Mouse (Mus musculus) heart, postnatal 10 days (tissue): ENCODE results near the gene Ephb2. TPM values are rescaled to one million over a fixed set of nuclear protein-coding genes. Genes with fewer than 3 reads are reported as not detected.

Experiments
- DNase-seq, 2 experiments: peaks; one replicate each; pipeline ENCODE4 v3.0.0; 2021
- intact Hi-C: fragments of 180-260 bp; cut with DNase I; formaldehyde crosslinking; loops from one replicate; pipeline ENCODE4 v1.15.1; 2025
- total RNA-seq, 2 experiments: library from RNA; stranded (reverse); gene quantifications; 2 replicates each; pipeline ENCODE4 v1.2.3; 2021

Gene Ephb2
- total RNA-seq, 2 experiments from 2014 or later: 1.3 to 1.4 TPM

GRCm38 (mm10) chr4:136802446-136802845, 33.3 kb downstream of the Ephb2 start:
- peak; percentile 44 to 46 for DNase-seq
- intact Hi-C loops: loop anchor here (5.0 kb wide), 1 partner anchor 55 kb away; no protein-coding TSS in a partner anchor

GRCm38 (mm10) chr4:136801944-136802343, 33.8 kb downstream of the Ephb2 start:
- intact Hi-C loops: loop anchor here (5.0 kb wide), 1 partner anchor 55 kb away; no protein-coding TSS in a partner anchor

GRCm38 (mm10) chr4:136801463-136801862, 34.3 kb downstream of the Ephb2 start:
- DNase-seq: no peak
- intact Hi-C loops: loop anchor here (5.0 kb wide), 1 partner anchor 54 kb away; no protein-coding TSS in a partner anchor

More at GRCm38 (mm10) chr4:136801944-136802343, 33.8 kb downstream of the Ephb2 start:
- no peak for DNase-seq

- no peak for DNase-seq
- intact Hi-C loops: loop anchor here (5.0 kb wide), 1 partner anchor 53 kb away; no protein-coding TSS in a partner anchor
Measured at GRCm38 (mm10) chr4:136800366-136800765, 35.4 kb downstream of the Ephb2 start.

GRCm38 (mm10) chr4:136797677-136798569, 37.9 kb downstream of the Ephb2 start:
- no peak for DNase-seq
- intact Hi-C loops: no loop called here

GRCm38 (mm10) chr4:136793320-136793719, 42.5 kb downstream of the Ephb2 start:
- DNase-seq: no peak
- intact Hi-C loops: no loop called here

- intact Hi-C loops: no loop called here
- peak; percentile 84 to 88 for DNase-seq
Measured at GRCm38 (mm10) chr4:136789821-136790220, 46.0 kb downstream of the Ephb2 start.

GRCm38 (mm10) chr4:136787357-136787756, 48.4 kb downstream of the Ephb2 start:
- intact Hi-C loops: no loop called here
- no peak for DNase-seq

GRCm38 (mm10) chr4:136786453-136787276, 49.1 kb downstream of the Ephb2 start:
- DNase-seq: no peak
- intact Hi-C loops: no loop called here

GRCm38 (mm10) chr4:136783552-136784150, 52.1 kb downstream of the Ephb2 start:
- intact Hi-C loops: no loop called here
- DNase-seq: peak; percentile 37 to 40

- intact Hi-C loops: no loop called here
- DNase-seq: peak in 1 of 2 experiments; percentile 19
Measured at GRCm38 (mm10) chr4:136782579-136782925, 53.2 kb downstream of the Ephb2 start.

GRCm38 (mm10) chr4:136781868-136782578, 53.8 kb downstream of the Ephb2 start:
- peak; percentile 75 to 81 for DNase-seq
- intact Hi-C loops: no loop called here

- no peak for DNase-seq
- intact Hi-C loops: no loop called here
Measured at GRCm38 (mm10) chr4:136780201-136780895, 55.4 kb downstream of the Ephb2 start.

- intact Hi-C loops: no loop called here
- DNase-seq: no peak
Measured at GRCm38 (mm10) chr4:136779156-136779555, 56.6 kb downstream of the Ephb2 start.

GRCm38 (mm10) chr4:136776471-136776892, 59.3 kb downstream of the Ephb2 start:
- DNase-seq: peak; percentile 38 to 47
- intact Hi-C loops: no loop called here

GRCm38 (mm10) chr4:136775903-136776302, 59.9 kb downstream of the Ephb2 start:
- DNase-seq: no peak
- intact Hi-C loops: no loop called here

GRCm38 (mm10) chr4:136774201-136774600, 61.6 kb downstream of the Ephb2 start:
- no peak for DNase-seq
- intact Hi-C loops: no loop called here

GRCm38 (mm10) chr4:136772952-136773584, 62.7 kb downstream of the Ephb2 start:
- intact Hi-C loops: no loop called here
- no peak for DNase-seq

GRCm38 (mm10) chr4:136772318-136772717, 63.5 kb downstream of the Ephb2 start:
- no peak for DNase-seq

More at GRCm38 (mm10) chr4:136772318-136772717, 63.5 kb downstream of the Ephb2 start:
- intact Hi-C loops: no loop called here
